Mouse (Mus musculus): ENCODE measurements around the gene Comt. TPM values are rescaled to one million over a fixed set of nuclear protein-coding genes. Genes with fewer than 3 reads are reported as not detected.

Gene Comt
- 10 to 100 TPM; 45.6 to 60.6 TPM for polyA plus RNA-seq (2017; shearing (Covaris generic))

DNA sequence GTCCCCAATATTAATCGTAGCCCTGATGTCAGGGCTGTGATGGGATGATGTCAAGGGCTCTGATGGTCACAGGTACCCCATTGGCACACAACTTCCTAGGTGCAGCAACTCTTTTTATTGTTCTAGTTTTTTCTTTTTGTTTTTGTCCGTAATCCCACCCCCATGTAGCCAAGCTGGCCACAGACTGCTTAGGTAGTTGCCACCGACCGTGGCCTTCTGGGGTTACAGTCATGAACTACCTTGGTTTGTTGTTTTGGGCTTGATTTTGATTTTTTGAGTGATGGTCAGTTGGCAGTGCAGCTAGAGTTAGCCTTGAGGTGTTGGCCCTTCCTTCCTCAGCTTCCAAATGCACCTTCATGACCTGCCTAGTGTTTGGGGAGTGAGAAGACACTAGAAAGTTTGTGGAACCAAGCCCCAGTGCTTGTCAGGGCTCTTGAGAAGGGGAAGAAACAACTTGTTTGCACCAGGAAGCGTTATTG, at the start of gene Comt:
Gene Comt (minus strand): TSS at position 51 of the 479 bp plus-strand sequence.
- ATAC-seq, result no peak

DNA sequence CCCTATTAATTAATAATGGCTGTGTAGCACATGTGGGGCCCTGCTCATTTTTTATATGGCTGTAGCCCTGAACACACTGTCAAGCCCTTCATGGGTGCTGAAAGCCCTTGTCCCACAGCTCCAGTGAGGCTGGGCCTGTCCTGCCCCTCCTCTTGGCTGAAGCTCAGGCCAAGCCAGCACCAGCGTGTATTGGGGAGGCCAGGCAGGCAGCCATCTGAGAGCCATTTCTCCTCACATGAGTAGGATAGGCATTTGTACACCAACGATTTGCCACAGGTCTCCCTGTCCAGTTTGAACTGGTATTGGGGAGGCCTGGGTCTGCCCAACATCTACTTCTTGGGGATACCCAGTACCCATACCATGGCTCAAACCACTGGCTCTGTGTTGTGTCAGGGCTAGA, 47.4 kb upstream of the Comt start:
- no peak for ATAC-seq

DNA sequence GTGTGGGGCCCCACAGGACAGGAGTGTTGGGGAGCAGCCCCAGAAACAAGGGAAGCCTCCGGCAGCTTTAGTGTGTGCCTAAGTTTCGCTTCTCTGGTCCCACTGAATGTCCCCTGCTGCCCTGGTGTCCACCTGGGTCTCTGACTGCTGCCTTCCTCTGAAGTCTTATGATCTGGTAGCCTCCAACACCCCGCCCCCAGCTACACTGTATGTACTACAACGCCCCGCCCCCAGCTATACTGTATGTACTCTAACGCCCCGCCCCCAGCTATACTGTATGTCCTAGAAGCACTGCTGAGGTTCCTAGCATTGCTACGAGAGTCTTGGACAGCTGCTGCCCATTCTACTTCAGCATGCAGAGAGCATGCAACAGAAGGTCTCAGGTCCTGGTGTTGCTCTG, 46.3 kb upstream of the Comt start:
- ATAC-seq, result no peak

DNA sequence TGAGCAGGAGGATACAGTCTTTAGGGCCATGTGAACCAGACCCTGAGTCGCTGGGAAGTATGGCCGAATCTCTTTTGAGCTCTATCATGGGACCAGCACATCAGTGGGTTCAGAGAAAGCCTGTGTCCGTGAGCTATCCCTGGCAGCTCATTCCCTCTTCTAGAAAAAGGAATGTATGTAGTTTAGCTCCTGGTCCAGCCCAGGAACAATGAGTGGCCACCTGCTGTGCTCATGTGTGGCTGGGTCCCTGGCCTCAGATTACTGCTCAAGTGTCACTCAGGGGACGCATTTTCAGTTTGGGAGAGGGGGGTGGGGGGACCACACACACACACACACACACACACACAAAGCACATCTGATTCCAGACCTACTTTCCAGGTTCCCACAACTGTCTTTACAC, 45.8 kb upstream of the Comt start:
- ATAC-seq, result no peak

DNA sequence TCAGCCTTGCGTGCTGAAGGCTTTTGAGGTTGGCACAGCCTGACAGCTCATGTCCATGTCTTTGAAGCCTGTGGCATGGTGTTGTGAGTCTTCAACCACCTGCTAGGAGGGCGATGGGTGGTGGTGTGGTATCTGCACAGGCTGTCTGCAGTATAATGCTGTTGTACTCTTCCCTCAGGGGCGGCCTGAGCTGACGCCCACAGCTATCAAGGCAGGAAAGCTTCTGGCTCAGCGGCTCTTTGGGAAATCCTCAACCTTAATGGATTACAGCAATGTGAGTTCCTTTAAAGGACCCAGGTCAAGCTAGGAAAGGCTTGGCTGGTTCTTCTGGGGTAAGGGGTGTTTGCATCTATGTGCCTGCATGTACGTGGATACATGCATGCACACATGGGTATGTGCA, 45.3 kb upstream of the Comt start:
- no peak for ATAC-seq

DNA sequence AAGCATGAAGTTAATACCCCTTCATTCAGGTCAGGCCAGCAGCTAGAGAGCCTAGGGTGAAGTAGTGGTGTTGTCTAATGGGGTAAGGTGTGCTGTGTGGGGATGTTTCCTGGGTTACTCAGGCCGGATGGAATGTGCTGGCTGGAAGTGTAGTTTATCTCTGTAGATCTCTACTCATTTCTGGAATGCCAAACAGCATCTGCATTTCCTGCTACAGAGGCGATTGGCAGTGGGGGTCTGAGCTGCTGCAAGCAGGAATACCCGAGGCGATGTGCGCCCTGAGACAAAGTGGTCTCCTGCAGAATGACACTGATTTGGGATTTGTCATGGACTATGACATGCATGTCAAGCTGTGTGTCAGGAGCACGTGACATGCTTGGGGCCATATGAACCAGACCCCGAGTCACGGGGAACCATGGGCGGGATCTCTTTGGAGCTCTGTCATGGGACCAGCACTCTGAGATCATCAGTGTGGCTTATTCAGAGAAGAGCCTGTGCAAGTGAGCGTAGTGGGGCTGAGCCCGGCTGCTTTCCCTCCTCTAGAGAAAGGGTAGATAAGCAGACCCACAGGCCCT, 44.8 kb upstream of the Comt start:
- no peak for ATAC-seq

DNA sequence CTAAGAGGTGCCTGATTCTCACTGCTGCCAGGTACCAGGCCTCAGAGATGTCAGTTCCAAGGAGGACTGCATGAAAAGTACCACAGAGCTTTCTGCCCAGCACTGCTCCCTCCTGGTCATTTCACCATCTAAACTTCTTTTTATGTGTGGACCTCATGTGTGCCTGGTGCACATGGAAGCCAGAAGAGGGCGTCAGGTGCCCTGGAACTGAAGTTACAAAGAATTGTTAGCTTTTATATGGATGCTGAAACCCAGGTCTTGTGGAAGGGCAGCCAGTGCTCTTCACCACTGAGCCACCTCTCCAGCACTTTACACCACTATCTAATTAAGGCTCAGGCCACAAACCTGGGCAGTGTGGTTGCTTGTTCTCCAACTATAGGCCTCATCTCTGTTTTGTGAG, 44.2 kb upstream of the Comt start:
- ATAC-seq, result no peak

DNA sequence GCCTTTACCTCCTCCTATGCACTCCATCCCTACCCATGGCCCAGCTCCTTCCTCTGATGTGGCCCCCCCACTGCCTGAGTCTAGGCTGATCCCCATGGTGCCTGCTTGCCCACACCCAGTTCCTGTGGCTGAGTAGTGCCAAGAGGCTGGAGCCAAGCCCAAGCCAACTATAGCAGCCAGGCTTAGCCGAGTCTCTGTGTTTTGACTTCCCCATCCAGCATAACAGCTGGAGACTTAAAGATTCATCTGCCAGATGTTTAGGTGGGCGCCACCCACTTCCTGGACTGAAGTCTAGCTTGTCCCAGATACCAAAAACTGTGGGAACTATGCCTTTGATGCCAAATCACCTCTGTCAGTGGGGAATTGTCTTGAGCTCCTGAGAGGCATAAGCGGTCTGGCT, 37.6 kb upstream of the Comt start:
- ATAC-seq, result no peak

DNA sequence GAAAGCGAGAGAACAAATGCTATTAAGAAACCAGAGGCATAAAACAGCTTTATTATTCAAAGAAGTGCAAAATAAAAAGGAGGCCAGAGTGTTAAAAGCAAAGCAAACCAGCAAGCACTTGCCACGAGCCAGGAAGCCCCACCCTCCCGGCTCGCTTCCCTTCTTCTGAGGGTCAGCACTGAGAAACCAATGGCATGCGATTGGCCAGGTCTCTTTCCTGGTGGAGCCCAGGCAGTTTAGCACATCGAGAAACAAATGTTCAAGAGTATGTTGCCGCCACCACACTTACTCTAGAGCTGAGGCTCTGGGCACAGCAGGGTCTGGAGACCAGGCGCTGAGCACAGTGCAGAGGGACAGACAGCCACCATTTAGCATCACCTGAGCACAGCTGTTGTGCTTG, 35.9 kb upstream of the Comt start:
- ATAC-seq, result no peak

DNA sequence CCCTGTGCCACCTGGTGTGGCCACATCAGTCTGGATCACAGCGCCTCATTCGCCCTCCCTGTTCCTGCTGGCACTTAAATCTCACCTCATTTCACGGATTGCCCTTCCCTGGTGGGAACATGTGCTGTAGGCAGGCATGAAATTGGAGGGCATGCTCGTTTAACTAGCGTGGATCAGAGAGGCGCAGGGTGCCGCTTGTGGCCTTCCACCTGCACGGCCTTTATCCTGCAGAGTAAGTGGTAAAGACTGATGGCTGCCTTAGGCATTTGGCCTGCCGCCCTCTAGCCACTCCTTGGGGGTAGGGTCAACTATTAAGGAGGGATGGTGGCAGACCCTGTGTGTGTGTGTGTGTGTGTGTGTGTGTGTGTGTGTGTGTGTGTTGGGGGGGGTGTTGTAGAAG, 35.4 kb upstream of the Comt start:
- no peak for ATAC-seq

DNA sequence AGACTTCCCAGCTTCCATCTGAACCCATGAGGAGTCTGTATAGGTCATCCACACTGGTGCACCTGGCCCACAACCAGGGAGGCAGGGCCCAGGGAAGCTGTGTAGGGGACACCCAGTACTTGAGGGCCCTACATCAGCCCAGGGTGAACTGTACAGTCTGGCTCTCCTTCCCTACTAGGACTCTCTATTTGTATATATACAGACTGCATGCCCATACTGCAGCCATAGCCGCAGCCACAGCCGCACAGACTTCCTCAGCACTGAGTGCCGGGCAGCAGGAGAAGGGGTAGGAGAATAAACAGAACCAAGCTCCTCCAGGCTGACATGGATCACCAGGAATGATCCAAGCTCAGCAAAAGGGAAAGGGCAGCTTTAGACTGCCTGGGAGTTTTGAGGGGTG, 34.2 kb upstream of the Comt start:
- ATAC-seq, result no peak

DNA sequence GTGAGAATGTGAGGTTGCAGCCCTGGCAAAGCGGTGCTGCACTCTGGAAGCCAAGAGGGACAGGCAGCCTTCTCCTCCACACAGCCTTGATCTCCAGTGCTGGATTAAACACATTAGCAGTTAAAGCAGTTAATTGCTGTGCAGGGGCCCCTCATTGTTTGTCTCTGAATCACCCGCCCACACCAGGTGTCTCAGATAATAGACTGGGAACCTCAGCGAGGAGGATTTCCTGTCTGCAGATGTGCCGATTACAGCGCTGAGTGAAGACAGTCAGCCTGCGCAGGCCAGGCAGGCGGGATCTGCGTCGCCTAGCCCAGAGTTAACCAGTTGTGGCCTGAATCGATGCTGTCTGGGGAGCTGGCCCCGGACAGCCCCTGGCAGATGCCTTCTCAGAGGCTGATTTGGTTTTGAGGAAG, 33.3 kb upstream of the Comt start:
- ATAC-seq, result peak; percentile 97

DNA sequence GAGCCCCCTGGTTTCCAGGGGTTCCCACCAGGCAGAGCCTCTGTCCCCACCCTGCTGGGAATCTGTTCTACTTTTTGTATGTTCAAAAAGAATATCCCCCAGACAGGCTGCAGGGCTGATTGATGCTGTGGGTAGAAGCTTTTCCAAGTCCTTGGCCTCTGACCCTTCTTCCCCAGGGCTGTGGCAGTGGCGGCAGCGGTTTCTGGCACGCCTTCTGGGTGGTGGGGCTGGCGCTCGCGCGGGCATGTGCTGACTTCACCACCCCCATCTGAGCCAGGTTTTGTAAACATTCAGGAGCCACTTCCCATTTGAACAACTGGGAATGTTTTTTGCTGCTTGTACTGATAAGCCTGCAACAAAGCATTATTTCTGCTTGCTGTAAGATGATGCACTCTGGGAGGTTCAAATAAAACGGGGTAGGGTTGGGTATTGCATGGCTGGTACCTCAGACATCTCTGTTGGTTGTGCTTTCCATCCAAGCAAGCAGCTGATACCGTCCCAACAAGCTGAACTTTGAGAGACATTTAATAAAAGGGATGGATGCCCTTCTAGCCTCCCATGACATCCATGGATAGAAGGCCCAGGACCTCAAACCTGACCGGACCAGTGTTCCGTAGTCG, 32.8 kb upstream of the Comt start:
- ATAC-seq, result peak; percentile 21

DNA sequence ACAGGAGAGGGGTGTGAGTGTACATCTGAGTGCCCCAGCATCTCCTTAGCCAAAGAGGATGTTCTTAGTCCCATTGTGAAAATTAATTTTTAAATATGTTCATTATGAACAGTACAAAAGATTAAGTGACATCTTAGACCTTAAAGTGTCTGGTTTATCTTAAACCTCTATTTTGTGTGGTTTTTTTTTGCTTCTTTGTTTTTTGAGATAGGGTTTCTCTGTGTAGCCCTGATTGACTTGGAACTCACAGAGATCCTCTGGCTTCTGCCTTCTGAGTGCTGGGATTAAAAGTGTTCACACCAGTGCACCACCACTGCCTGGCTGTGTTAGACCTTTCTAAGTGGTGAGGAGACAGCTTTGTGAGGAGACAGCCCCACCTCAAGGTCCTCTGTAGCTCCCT, 32.0 kb upstream of the Comt start:
- no peak for ATAC-seq

DNA sequence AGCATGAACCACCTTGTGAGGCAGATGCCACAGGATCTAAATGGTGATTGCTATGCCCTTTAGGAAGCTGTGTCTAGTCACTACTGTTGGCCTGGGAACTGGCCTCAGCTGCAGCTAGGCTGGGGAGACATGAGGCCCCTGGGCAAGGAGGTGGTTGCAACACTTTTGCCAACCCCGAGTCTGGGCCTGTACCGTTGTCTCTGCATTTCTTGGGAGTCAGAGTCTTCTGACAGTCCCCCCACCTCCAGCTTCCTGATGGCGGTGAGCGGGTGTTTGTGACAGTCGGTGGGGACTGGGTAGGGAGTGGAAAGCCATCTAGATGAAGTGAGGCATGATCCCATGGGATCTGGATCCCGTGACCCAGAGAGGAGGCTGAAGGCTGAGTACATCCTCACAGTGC, 28.8 kb upstream of the Comt start:
- no peak for ATAC-seq

DNA sequence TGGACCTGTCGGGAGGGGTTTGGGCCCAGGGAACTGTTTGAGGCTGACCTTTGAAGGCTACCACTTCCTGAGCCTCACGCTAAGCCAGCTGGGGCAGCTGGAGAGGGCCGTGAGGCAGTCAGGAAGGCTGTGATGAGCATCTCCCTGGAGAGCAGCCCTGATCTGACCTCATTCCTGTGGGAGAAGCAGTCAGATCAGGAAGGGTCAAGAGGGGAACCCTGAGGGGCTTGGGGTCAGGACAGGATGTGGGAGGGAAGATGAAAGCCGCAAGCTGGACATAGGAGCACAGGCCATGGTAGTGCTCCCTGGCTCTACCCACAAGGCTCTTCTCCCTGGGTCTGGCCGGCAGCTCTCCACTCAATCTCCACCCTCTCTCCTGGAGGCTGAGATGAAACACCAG, 27.2 kb upstream of the Comt start:
- ATAC-seq, result no peak

DNA sequence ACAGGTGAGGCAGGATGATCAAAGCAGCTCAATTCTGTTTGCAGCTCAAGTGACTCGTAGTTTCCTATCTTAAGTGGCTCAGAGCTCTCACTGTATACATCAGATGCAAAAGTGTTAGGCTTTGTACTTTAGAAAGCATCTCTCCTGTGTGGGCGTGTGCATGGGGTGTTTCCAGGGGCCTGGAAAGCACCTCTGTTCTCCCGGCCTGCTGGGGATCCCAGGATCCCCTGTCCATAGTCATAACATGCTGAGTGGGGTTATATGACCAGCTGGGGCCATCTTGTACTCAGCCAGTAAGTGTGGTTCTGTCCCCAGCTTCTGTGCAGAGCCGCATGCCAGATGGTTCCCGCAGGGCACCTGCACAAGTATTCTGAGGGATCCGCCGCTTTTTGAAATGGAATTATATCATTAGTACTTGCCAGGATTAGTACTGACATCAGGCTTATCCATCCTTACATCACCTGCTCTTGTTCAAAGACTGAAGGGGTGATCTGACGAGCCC, 25.8 kb upstream of the Comt start:
- ATAC-seq, result peak; percentile 63

DNA sequence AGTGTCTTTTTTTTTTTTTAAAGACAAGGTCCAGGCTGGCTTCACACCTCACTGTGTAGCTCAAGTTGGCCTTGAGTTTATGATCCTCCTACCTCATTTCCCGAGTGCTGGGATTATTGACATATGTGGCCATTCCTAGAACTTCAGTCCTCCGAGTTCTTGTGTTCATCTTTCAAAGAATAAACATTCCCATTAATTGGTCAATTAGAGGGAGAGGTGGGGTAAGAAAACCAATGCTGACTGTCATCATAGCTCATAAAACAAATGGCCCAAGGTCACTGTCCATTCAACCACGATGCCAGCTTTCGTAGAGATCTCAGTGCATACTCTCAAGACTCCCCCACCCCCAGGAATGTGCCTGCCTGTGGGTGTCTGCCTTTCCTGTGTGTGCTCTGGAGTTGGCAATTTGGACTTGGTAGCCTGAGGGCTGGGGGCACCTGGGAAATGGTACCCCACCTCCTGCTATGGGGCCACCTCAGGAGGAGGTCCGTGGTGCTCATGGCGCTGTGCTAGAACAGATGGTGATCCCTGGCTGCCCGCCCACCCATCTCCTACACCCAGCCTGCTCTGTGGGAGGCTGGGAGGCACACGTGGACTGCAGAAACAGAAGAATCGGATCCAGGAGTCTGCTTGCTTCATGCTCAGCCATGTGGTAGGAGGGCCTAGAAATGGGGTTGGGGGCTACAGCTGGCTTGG, 25.0 kb upstream of the Comt start:
- ATAC-seq, result no peak

DNA sequence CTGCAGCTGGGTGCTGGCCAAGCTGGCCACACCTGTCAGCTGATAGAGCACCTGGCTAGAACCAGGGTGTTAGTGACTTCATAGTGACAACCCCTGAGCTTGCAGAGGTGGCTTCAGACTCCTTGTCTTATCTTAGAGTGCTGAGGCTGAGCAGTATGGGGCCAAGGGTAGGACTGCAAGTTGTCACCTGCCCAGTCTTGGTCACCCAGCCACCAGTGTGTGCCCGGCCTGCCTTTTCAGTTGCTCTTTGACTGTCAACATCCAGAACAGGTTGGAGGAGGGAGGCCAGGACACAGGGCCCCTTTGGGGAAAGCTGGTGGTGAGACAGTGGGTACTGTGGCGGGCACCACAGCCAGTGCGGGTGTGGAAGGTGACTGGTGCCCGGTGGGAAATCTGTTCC, 22.4 kb upstream of the Comt start:
- no peak for ATAC-seq

DNA sequence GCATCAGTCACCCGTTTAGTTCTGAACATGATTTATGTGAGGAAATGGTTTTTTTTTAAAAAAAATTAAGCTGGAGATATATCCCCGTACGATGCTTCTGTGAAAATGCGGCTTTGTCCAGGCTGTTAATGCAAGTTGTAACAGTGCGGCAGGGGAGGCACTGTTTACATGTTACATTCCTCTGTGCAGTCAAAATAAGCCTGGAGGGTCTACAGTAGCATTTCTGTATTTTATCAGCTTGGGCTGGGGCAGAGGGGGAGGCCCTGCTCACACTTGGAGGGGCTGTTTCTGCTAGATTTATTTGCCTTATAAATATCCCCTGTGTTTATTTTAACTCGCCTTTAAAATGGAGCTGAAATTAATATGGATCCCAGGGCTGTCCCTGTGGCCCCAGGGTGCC, 21.5 kb upstream of the Comt start:
- ATAC-seq, result no peak

DNA sequence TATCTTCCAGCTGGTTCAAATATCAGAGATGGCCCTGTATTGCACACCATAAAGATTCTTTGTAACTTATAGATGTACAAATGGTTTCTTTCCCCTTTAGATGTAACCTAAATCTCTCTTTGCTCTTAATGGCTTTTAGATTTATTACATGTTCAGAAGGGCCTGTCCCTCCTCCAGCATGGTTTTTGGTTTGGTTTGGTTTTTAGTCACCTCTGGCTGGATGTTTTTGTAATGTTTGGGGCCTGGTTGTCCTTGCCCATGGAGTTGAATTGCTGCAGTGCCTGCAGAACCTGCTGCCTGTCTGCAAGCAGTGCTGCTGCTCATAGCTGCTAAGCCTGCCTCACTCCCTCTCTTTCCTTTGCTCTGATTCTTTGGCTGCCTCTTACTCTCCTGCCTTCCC, 20.6 kb upstream of the Comt start:
- peak; percentile 36 for ATAC-seq

DNA sequence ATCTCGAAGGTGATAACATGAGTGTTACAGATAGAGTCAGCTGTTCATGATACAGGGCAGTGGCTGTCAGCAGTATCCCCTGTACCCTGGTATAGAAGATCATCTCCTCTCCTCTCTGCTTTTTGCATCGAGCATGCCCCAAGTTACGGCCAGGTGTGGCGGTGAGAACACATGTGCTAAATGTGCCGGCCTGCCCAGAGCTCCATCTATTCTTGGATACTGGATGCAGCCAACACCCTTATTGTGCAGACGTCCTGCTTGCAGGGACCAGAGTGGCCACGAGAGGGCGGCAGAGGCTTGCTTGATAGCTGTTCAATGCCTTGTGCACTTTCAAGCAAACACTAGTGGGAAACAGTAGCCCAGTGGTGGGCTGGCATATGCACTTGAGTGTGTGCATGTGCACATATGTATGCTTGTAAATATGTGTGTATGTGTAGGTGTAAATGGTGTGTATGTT, 16.8 kb upstream of the Comt start:
- peak; percentile 92 for ATAC-seq

DNA sequence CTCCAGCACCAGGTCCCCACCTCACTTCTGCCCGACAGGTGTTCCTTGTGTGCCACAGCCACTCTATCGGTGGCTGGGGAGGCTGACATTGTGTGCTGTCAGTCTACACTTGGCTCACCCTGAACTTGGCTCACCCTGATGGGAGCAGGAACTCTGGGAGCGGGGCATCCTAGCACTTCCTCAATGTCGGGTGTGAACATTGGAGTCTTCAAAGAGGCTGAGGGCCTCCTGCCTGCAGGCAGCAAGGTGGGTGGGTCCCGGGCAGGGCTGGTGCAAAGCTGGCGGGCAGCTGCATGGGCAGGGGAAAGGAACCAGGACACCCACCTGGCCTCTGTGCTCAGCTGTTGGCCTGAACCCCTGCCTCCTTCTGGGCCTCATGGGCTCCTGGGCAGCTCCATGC, 9.5 kb upstream of the Comt start:
- ATAC-seq, result no peak

DNA sequence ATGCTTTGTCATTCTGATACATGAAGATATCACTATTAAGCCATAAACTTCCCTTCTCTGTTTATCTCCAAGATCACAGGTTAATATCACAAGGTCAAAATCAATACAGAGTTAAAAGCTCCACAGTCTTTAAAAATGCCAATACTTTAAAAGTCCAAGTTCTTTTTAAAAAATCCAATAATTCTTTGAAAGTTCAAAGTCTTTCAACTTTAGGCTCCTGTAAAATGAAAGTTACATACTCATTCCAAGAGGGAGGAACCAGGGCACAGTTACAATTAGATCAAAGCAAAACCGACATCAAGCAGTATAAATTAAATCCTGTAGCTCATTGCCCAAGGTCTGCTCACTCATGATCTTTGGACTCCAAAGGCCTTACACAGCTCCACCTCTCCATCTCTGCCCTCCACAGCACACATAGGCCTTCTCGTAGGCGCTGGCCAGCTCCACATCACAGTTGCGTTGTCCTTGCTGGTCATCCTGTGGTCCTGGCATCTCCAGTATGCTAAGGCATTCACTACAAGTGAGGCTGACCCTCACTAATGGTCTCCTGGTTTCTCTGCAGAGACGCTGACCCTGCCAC, 6.8 kb upstream of the Comt start:
- no peak for ATAC-seq
